8 mouse cellular contexts compared by ENCODE assay signal in genomic region chr1:60097277-60098023, GRCm38 (mm10). TPM values are rescaled to one million over a fixed set of nuclear protein-coding genes. Genes with fewer than 3 reads are reported as not detected.
DNase-seq lines count a peak whose midpoint lies in the region; ATAC-seq and TF ChIP-seq lines count a peak whose summit lies in the region.

No protein-coding gene starts in this region.

- ATAC-seq in forebrain, embryonic 13.5 days: peak; percentile 91
- ATAC-seq in neutrophil, adult 5-6 weeks (ENCODE audit: extremely low read depth, insufficient number of reproducible peaks, low FRiP score, poor library complexity, severe bottlenecking): peak; percentile 84

- peaks cover 19% of the 10 kb centered on the region for H3K36me3 ChIP-seq in ES-Bruce4 (ENCODE audit: control insufficient read depth, insufficient read depth, low read length, poor library complexity, severe bottlenecking)
- H3K36me3 ChIP-seq in forebrain, embryonic 13.5 days (ENCODE audit: poor library complexity, severe bottlenecking): peaks cover 16% of the 10 kb centered on the region

- TF ChIP-seq CTCF in ES-Bruce4 (IDR thresholded peaks at IDR 0.05; ENCODE audit: low read depth, low read length): no peak
- no peak for TF ChIP-seq CTCF in layer of hippocampus, adult 2 months (conservative IDR thresholded peaks at IDR 0.05)
- no peak for TF ChIP-seq CTCF in lung, adult 2 months (IDR thresholded peaks at IDR 0.05; ENCODE audit: insufficient read depth, low read length)

- DNase-seq in c-Kit-positive CD71-positive TER-119-negative erythroid progenitor cells, embryonic 14.5 days (ENCODE audit: low read depth): peak; percentile 78
- DNase-seq in heart, postnatal 36 days: peak; percentile 44 to 57
- DNase-seq in layer of hippocampus, adult 2 months (ENCODE audit: low spot score in 2 of 2): peak; percentile 64 to 69
- peak; percentile 42 for DNase-seq in lung, adult 2 months
- peak; percentile 24 to 54 for DNase-seq in thymus, adult 18-20 months

- H3K9ac ChIP-seq in ES-Bruce4 (ENCODE audit: low read depth, poor library complexity, severe bottlenecking): peak overlapping the region; percentile 92
- peak overlapping the region; percentile 96 for H3K9ac ChIP-seq in forebrain, embryonic 13.5 days

- no peak for TF ChIP-seq POLR2A in ES-Bruce4 (IDR thresholded peaks at IDR 0.05; ENCODE audit: insufficient read depth, low read length)
- TF ChIP-seq POLR2A in lung, adult 2 months (IDR thresholded peaks at IDR 0.05; ENCODE audit: borderline replicate concordance, extremely low read depth, low read depth, low read length): peak; percentile 28; the same call in 1 of the 2 replicates

- peak overlapping the region; percentile 75 for H3K4me2 ChIP-seq in forebrain, embryonic 13.5 days

- no peaks in the 10 kb centered on the region for H3K27me3 ChIP-seq in ES-Bruce4 (ENCODE audit: control insufficient read depth, insufficient read depth, low read length, poor library complexity, severe bottlenecking)
- H3K27me3 ChIP-seq in forebrain, embryonic 13.5 days: no peaks in the 10 kb centered on the region

- under 1% methylated on average over 25 of the region's 25 CpGs for WGBS in forebrain, embryonic 13.5 days
- under 1% methylated on average over 25 of the region's 25 CpGs for WGBS in lung, adult 2 months

- H3K4me3 ChIP-seq in ES-Bruce4 (ENCODE audit: low read depth, low read length): peak overlapping the region; percentile 99
- peak overlapping the region; percentile 90 for H3K4me3 ChIP-seq in forebrain, embryonic 13.5 days
- H3K4me3 ChIP-seq in layer of hippocampus, adult 2 months: peak overlapping the region; percentile 79
- peak overlapping the region; percentile 82 for H3K4me3 ChIP-seq in lung, adult 2 months (replicated peaks; ENCODE audit: extremely low read depth, low read depth, low read length)

- no peaks in the 10 kb centered on the region for H3K9me3 ChIP-seq in ES-Bruce4 (replicated peaks; ENCODE audit: control insufficient read depth, insufficient read depth, low read length, poor library complexity, severe bottlenecking)
- no peaks in the 10 kb centered on the region for H3K9me3 ChIP-seq in forebrain, embryonic 13.5 days (replicated peaks)

- no peak for TF ChIP-seq EP300 in ES-Bruce4 (IDR thresholded peaks at IDR 0.05; ENCODE audit: insufficient read depth, low read depth, low read length)

- H3K4me1 ChIP-seq in ES-Bruce4 (ENCODE audit: control insufficient read depth, insufficient read depth, low read length): no peaks in the 10 kb centered on the region
- peaks cover 15% of the 10 kb centered on the region for H3K4me1 ChIP-seq in forebrain, embryonic 13.5 days
- H3K4me1 ChIP-seq in lung, adult 2 months (ENCODE audit: control insufficient read depth, insufficient read depth, low read length): no peaks in the 10 kb centered on the region

- peak overlapping the region; percentile 75 for H3K27ac ChIP-seq in ES-Bruce4 (ENCODE audit: insufficient read depth, low read length)
- H3K27ac ChIP-seq in forebrain, embryonic 13.5 days: peak overlapping the region; percentile 44
- H3K27ac ChIP-seq in layer of hippocampus, adult 2 months: peak overlapping the region; percentile 97

- intact Hi-C loops in heart, postnatal 36 days (cut with DNase I): loop anchor here (5.0 kb wide), 2 partner anchors 85 to 215 kb away; partner anchors contain the start of gene Nbeal1

RNA-seq across cellular contexts. Expression of gene Carf, which starts 0.6 kb away (rescaled TPM):
- polyA plus RNA-seq in ES-Bruce4 (2011; ENCODE audit: insufficient read depth, insufficient read length, low read depth, missing spikeins): 18.3 and 24.8 TPM in 2 replicates
- 6.6 and 6.9 TPM in 2 replicates for polyA plus RNA-seq in forebrain, embryonic 13.5 days (2015; fragmentation: Nextera tagmentation; extraction: Ambion mirVana)
- total RNA-seq in heart, postnatal 36 days (2021): 1 to 10 TPM; 6.0 to 8.4 TPM
- 10 to 100 TPM; 26.3 to 26.5 TPM for total RNA-seq in layer of hippocampus, adult 2 months (2021)
- 1.7 and 2.8 TPM in 2 replicates for polyA plus RNA-seq in lung, adult 2 months (2012; rRNA removed)
- 13.8 and 20.1 TPM in 2 replicates for total RNA-seq in neutrophil, adult 5-6 weeks (2017)

RNA-seq across cellular contexts. Expression of gene Wdr12, which starts 1.0 kb away (rescaled TPM):
- polyA plus RNA-seq in ES-Bruce4 (2011; ENCODE audit: insufficient read depth, insufficient read length, low read depth, missing spikeins): 81.4 and 85.9 TPM in 2 replicates
- polyA plus RNA-seq in forebrain, embryonic 13.5 days (2015; fragmentation: Nextera tagmentation; extraction: Ambion mirVana): 50.8 and 54.0 TPM in 2 replicates
- 10 to 100 TPM; 10.6 to 12.1 TPM for total RNA-seq in heart, postnatal 36 days (2021)
- 10 to 100 TPM; 30.2 to 31.4 TPM for total RNA-seq in layer of hippocampus, adult 2 months (2021)
- 2.7 and 3.1 TPM in 2 replicates for polyA plus RNA-seq in lung, adult 2 months (2012; rRNA removed)
- 18.6 and 26.3 TPM in 2 replicates for total RNA-seq in neutrophil, adult 5-6 weeks (2017)

RNA-seq across cellular contexts. Expression of gene Ica1l, which starts 54.5 kb away (rescaled TPM):
- 0.48 and 1.2 TPM in 2 replicates for polyA plus RNA-seq in ES-Bruce4 (2011; ENCODE audit: insufficient read depth, insufficient read length, low read depth, missing spikeins)
- 11.4 and 13.4 TPM in 2 replicates for polyA plus RNA-seq in forebrain, embryonic 13.5 days (2015; fragmentation: Nextera tagmentation; extraction: Ambion mirVana)
- total RNA-seq in heart, postnatal 36 days (2021): under 1 TPM; 0.46 to 0.56 TPM
- total RNA-seq in layer of hippocampus, adult 2 months (2021): 10 to 100 TPM; 35.6 to 39.5 TPM
- polyA plus RNA-seq in lung, adult 2 months (2012; rRNA removed): 0.17 and 0.23 TPM in 2 replicates
- 1.4 TPM in 1 of 2 replicates, not detected in the other for total RNA-seq in neutrophil, adult 5-6 weeks (2017)

Comparison
In these comparisons a context has a peak if more than half of its experiments do, and no peak if none do; other contexts are left out.
1. Peak in every context shown above with its lines: DNase-seq, ATAC-seq, H3K4me3 ChIP-seq and H3K27ac ChIP-seq.
2. H3K27ac ChIP-seq: peak in every context shown above with its lines; median percentile 97 in layer of hippocampus, adult 2 months; 75 in ES-Bruce4; 44 in forebrain, embryonic 13.5 days.
3. RNA of gene Ica1l, which starts 54.5 kb away (total RNA-seq): 35.6 to 39.5 TPM in layer of hippocampus, adult 2 months; 1.4 TPM in neutrophil, adult 5-6 weeks and 0.46 to 0.56 TPM in heart, postnatal 36 days; every median in the first group is over 10 times any median in the second.